Mouse (Mus musculus) CD4-positive helper T cell, adult 2 months (primary cell): ENCODE measurements around the gene 5430419D17Rik.

Experiments
- DNase-seq: peaks from one replicate; pipeline ENCODE4 v3.0.0-alpha.2; 2012; ENCODE audit warnings: low read depth, missing footprints, low spot score

Gene 5430419D17Rik

GRCm38 (mm10) chr7:131314493-131314892 lies 140.3 kb downstream of the 5430419D17Rik start:
- DNase-seq: no peak

- no peak for DNase-seq
These were observed 143.4 kb downstream of the 5430419D17Rik start for GRCm38 (mm10) chr7:131317587-131317986.

GRCm38 (mm10) chr7:131318340-131318739 lies 144.1 kb downstream of the 5430419D17Rik start:
- DNase-seq: no peak

- DNase-seq: no peak
These were observed 148.0 kb downstream of the 5430419D17Rik start, which contains the start of gene Cuzd1 for GRCm38 (mm10) chr7:131322192-131322591. Gene Cuzd1 (minus strand): TSS chr7:131322292.

GRCm38 (mm10) chr7:131327054-131327453 lies 152.9 kb downstream of the 5430419D17Rik start:
- DNase-seq: no peak

GRCm38 (mm10) chr7:131329416-131329815 lies 155.2 kb downstream of the 5430419D17Rik start, which contains the start of gene Fam24b:
Gene Fam24b (minus strand): TSS chr7:131329516.
- DNase-seq: no peak

GRCm38 (mm10) chr7:131331688-131332087 lies 157.5 kb downstream of the 5430419D17Rik start:
- no peak for DNase-seq

GRCm38 (mm10) chr7:131333564-131333963 lies 159.4 kb downstream of the 5430419D17Rik start, which contains the start of gene Fam24a:
Gene Fam24a (plus strand): TSS chr7:131333864.
- DNase-seq: no peak

GRCm38 (mm10) chr7:131337502-131338068 lies 163.4 kb downstream of the 5430419D17Rik start:
- no peak for DNase-seq

- no peak for DNase-seq
These were observed 171.8 kb downstream of the 5430419D17Rik start for GRCm38 (mm10) chr7:131345856-131346541.
